Mouse (Mus musculus): ENCODE data around the gene Otop3. TPM values are rescaled to one million over a fixed set of nuclear protein-coding genes. Genes with fewer than 3 reads are reported as not detected.
A peak's percentile ranks its signal among the peaks of the same experiment; 100 is the strongest.

Gene Otop3
- polyA plus RNA-seq, 1 experiment from 2014 or later = not detected

DNA sequence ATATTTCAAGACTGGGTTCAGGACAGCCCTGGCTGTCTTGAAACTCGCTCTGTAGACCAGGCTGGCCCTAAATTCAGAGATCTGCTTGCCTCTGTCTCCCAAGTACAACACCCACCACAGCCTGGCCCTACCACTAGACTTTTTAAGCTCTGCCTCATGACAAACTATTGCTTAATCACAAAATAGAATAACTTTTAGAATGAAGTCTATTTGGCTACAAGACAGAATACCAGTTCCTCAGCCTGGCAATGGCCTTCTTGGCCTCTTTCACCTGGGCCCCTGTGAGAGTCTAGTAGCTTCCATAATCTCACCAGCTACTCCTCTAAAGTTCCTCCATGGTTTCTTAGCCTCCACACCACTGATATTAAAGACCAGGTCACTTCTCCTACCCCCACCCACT lies 44.2 kb upstream of the Otop3 start:
- H3K36me3 ChIP-seq (replicated peaks; ENCODE audit: insufficient read depth, low read length) = no peaks in the 10 kb centered on the region
- ATAC-seq (no peak), DNase-seq (no peak)
- no peak overlapping the region for H3K9ac ChIP-seq (replicated peaks)
- no peak overlapping the region for H3K4me2 ChIP-seq (ENCODE audit: low read depth, low read length)
- H3K27me3 ChIP-seq (ENCODE audit: insufficient read depth, low read length) = no peaks in the 10 kb centered on the region
- H3K4me1 ChIP-seq (ENCODE audit: insufficient read depth) = peaks cover 18% of the 10 kb centered on the region
- WGBS (ENCODE audit: insufficient replicate concordance) = 76% methylated on average over 1 of the region's 1 CpGs
- no peaks in the 10 kb centered on the region for H3K9me3 ChIP-seq (ENCODE audit: low read length)
- no peak for TF ChIP-seq CTCF (IDR thresholded peaks at IDR 0.05; ENCODE audit: low read depth)
- no peak for TF ChIP-seq EP300 (IDR thresholded peaks at IDR 0.05; ENCODE audit: low read depth)
- H3K27ac ChIP-seq (ENCODE audit: low read depth) = peak overlapping the region; percentile 96
- H3K4me3 ChIP-seq (ENCODE audit: low read depth, low read length) = no peak overlapping the region

DNA sequence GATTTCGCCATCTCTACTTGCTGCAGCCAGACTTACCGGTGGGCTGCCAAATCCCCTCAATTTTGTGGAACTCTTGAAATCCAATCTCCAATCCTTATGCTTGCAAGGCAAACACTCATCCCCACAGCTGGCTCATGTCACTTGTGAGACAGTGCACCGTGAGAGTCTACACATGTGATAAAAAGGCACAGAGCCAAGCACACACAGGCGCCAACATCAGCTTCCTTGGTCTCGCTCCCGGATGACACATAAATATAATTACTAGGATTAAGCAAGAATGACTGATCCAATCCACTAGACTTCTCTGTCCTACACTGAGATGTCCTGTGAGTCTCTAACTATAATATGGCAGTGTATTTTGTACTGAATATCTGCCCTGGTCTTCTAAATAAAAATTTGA lies 43.6 kb upstream of the Otop3 start:
- Histone ChIP-seq H3K4me2 (ENCODE audit: low read depth, low read length) (no peak overlapping the region), H3K4me1 (ENCODE audit: insufficient read depth) (peaks cover 19% of the 10 kb centered on the region), H3K9ac (replicated peaks) (no peak overlapping the region), H3K9me3 (ENCODE audit: low read length) (no peaks in the 10 kb centered on the region), H3K36me3 (replicated peaks; ENCODE audit: insufficient read depth, low read length) (0 out of 2 replicates have a peak, but pooled peaks cover 2% of the 10 kb centered on the region), H3K27me3 (ENCODE audit: insufficient read depth, low read length) (no peaks in the 10 kb centered on the region), H3K27ac (ENCODE audit: low read depth) (peak overlapping the region; percentile 96), H3K4me3 (ENCODE audit: low read depth, low read length) (no peak overlapping the region)
- DNase-seq (no peak), ATAC-seq (no peak)
- WGBS (ENCODE audit: insufficient replicate concordance) = 60% methylated on average over 6 of the region's 6 CpGs
- TF ChIP-seq CTCF (IDR thresholded peaks at IDR 0.05; ENCODE audit: low read depth) (no peak), EP300 (IDR thresholded peaks at IDR 0.05; ENCODE audit: low read depth) (no peak)

DNA sequence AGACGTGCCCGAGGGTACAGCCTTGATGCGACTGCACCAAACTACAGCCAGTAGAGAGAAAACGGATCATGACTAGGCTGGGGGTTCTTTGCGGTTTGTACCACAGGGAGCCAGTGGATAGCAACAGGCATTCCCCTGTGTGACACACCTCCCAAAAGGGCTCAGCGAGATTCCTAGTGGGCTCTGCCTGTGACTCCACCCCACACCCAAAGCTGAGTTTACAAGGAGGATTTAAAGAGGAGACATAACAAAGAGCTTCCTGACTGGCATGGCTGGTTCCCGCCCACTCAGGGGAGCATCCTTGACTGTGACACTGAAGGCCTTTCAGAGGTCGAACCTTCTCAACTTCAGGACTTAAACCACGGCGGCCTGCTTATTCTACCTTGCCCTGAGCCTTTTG lies 43.0 kb upstream of the Otop3 start:
- TF ChIP-seq CTCF (IDR thresholded peaks at IDR 0.05; ENCODE audit: low read depth) = no peak
- no peak for TF ChIP-seq EP300 (IDR thresholded peaks at IDR 0.05; ENCODE audit: low read depth)
- Histone ChIP-seq H3K36me3 (replicated peaks; ENCODE audit: insufficient read depth, low read length) (0 out of 2 replicates have a peak, but pooled peaks cover 2% of the 10 kb centered on the region), H3K9ac (replicated peaks) (no peak overlapping the region), H3K4me2 (ENCODE audit: low read depth, low read length) (peak overlapping the region; percentile 50), H3K4me3 (ENCODE audit: low read depth, low read length) (no peak overlapping the region), H3K4me1 (ENCODE audit: insufficient read depth) (peaks cover 19% of the 10 kb centered on the region), H3K27me3 (ENCODE audit: insufficient read depth, low read length) (no peaks in the 10 kb centered on the region), H3K9me3 (ENCODE audit: low read length) (no peaks in the 10 kb centered on the region), H3K27ac (ENCODE audit: low read depth) (peak overlapping the region; percentile 96)
- DNase-seq (no peak), ATAC-seq (no peak)
- 73% methylated on average over 10 of the region's 10 CpGs for WGBS (ENCODE audit: insufficient replicate concordance)

DNA sequence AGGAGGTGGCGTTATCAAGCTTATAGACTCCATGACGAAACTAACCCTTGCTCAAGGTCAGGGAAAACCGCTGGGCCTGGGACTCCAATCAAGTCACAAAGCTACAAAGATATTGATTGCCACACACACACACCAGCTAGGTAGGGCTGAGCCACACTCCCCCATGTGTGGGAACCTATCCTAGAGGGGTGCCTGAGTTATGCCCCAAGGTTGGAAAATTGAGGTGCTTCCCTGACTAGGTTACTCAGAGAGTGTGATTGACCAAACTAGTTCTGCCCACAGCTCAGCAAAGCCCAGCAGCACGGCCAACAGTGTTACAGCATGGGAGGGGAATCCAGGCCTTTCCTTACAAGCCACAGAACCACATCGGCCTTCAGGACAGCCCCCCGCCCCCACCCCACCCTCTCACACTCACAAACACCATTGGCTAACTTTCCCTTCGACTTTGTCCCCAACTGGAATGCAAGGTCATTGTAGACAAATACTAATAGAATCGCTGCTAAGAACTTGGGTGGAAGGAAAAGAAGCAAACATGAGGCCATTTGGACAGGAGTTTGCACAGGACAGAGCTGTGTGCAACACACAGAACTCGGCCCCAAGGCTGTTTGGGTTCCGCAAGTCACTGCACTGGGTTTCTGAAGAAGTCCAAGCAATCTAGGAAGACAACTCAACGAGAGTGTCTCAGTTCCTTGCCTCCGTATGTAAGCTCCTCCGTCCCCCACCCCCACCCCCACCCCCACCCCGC lies 41.7 kb upstream of the Otop3 start:
- DNase-seq = peak; percentile 67
- peak; percentile 73 for ATAC-seq
- no peak for TF ChIP-seq CTCF (IDR thresholded peaks at IDR 0.05; ENCODE audit: low read depth)
- peak; percentile 39 for TF ChIP-seq EP300 (IDR thresholded peaks at IDR 0.05; ENCODE audit: low read depth)
- peak overlapping the region; percentile 52 for H3K4me2 ChIP-seq (ENCODE audit: low read depth, low read length)
- no peak overlapping the region for H3K9ac ChIP-seq (replicated peaks)
- no peak overlapping the region for H3K4me3 ChIP-seq (ENCODE audit: low read depth, low read length)
- WGBS (ENCODE audit: insufficient replicate concordance) = 46% methylated on average over 14 of the region's 14 CpGs
- H3K27me3 ChIP-seq (ENCODE audit: insufficient read depth, low read length) = peaks cover 4% of the 10 kb centered on the region; the same call in 1 of the 2 replicates
- 0 out of 2 replicates have a peak, but pooled peaks cover 2% of the 10 kb centered on the region for H3K36me3 ChIP-seq (replicated peaks; ENCODE audit: insufficient read depth, low read length)
- H3K9me3 ChIP-seq (ENCODE audit: low read length) = no peaks in the 10 kb centered on the region
- peaks cover 22% of the 10 kb centered on the region for H3K4me1 ChIP-seq (ENCODE audit: insufficient read depth)
- H3K27ac ChIP-seq (ENCODE audit: low read depth) = peak overlapping the region; percentile 96

DNA sequence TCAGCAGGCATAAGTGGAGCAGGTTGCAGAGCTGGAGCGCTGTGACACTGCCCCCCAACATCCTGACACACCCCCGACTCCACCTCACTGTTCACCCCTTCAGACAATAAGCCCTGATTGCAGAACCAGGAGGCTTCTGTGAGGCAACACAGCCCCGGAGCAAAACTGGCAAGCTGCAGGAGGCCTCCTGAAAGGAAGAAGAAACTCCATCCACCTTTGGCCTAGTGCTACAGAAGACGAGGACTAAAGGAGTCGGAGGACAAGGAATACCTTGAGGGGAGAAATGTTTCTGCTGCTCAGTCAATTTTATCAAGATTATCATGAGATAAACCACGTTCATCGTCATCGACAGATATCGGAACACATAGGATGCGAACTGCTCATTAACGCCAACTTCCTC lies 38.6 kb upstream of the Otop3 start:
- no peaks in the 10 kb centered on the region for H3K9me3 ChIP-seq (ENCODE audit: low read length)
- peak overlapping the region; percentile 66 for H3K27ac ChIP-seq (ENCODE audit: low read depth)
- peaks cover 19% of the 10 kb centered on the region for H3K4me1 ChIP-seq (ENCODE audit: insufficient read depth)
- WGBS (ENCODE audit: insufficient replicate concordance) = 69% methylated on average over 11 of the region's 11 CpGs
- peak overlapping the region; percentile 34 for H3K9ac ChIP-seq (replicated peaks)
- DNase-seq (no peak), ATAC-seq (no peak)
- H3K4me3 ChIP-seq (ENCODE audit: low read depth, low read length) = peak overlapping the region; percentile 44
- peaks cover 4% of the 10 kb centered on the region; the same call in 1 of the 2 replicates for H3K27me3 ChIP-seq (ENCODE audit: insufficient read depth, low read length)
- TF ChIP-seq CTCF (IDR thresholded peaks at IDR 0.05; ENCODE audit: low read depth) (no peak), EP300 (IDR thresholded peaks at IDR 0.05; ENCODE audit: low read depth) (no peak)
- 0 out of 2 replicates have a peak, but pooled peaks cover 2% of the 10 kb centered on the region for H3K36me3 ChIP-seq (replicated peaks; ENCODE audit: insufficient read depth, low read length)
- peak overlapping the region; percentile 70 for H3K4me2 ChIP-seq (ENCODE audit: low read depth, low read length)

DNA sequence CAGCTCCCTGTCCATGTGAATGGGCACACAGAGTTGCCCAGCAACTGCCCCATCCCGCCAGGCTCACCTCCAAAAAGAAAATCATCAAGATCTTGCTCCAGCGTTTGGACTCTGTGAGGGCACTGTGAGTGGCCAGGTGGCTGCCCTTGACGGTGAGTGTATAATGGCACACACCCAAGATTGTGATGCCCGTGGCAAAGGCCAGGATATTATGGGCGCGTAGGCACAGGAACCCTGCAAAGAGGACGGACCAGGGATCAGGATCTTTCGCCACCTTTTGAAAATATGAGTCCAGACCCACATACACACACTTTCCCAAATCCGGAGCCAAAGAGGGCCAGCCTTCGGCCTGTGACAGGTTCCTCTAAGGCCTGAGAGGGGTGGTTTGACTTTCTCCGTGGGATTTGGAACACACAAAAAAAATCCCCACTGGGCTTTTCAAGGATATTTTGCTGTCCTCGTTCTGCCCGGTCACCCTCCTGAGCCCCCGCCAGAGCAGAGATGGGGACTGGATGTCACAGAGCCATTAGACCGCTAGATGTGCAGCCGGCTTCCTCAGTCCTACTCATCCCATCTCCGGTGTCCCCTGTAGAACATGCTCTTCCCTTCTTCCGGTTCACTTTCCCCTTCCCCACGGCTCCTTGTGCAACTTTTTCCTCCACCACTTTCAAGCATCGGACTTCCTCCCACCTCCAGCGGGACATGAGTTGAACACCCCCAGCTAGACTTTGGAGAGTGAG lies 37.9 kb upstream of the Otop3 start:
- Histone ChIP-seq H3K9ac (replicated peaks) (peak overlapping the region; percentile 36), H3K4me1 (ENCODE audit: insufficient read depth) (peaks cover 16% of the 10 kb centered on the region), H3K27me3 (ENCODE audit: insufficient read depth, low read length) (peaks cover 4% of the 10 kb centered on the region; the same call in 1 of the 2 replicates), H3K36me3 (replicated peaks; ENCODE audit: insufficient read depth, low read length) (0 out of 2 replicates have a peak, but pooled peaks cover 2% of the 10 kb centered on the region), H3K9me3 (ENCODE audit: low read length) (no peaks in the 10 kb centered on the region), H3K27ac (ENCODE audit: low read depth) (peak overlapping the region; percentile 66), H3K4me2 (ENCODE audit: low read depth, low read length) (peak overlapping the region; percentile 70), H3K4me3 (ENCODE audit: low read depth, low read length) (peak overlapping the region; percentile 44)
- TF ChIP-seq EP300 (IDR thresholded peaks at IDR 0.05; ENCODE audit: low read depth) = no peak
- no peak for TF ChIP-seq CTCF (IDR thresholded peaks at IDR 0.05; ENCODE audit: low read depth)
- ATAC-seq (peak; percentile 12), DNase-seq (peak; percentile 49)
- 42% methylated on average over 21 of the region's 21 CpGs for WGBS (ENCODE audit: insufficient replicate concordance)
